Mouse (Mus musculus): ENCODE measurements at regions not wholly inside any gene's neighbourhood (a gene's known extent, or its start where the extent isn't known, plus 50 kb on each side); places are given as distances from the start of the nearest gene placed in this dataset.

- peak; percentile 49 to 59 for DNase-seq (ENCODE audit: low spot score in 2 of 2)
Observed at GRCm38 (mm10) chr13:46222031-46222430, 51.5 kb upstream of the Stmnd1 start.

GRCm38 (mm10) chr13:46218101-46218701 lies 55.3 kb upstream of the Stmnd1 start:
- peak; percentile 76 to 81 for DNase-seq (ENCODE audit: low spot score in 2 of 2)

GRCm38 (mm10) chr13:46216954-46217838 lies 56.3 kb upstream of the Stmnd1 start:
- DNase-seq (ENCODE audit: low spot score in 2 of 2), result no peak

GRCm38 (mm10) chr13:46203551-46203950 lies 70.0 kb upstream of the Stmnd1 start:
- no peak for DNase-seq (ENCODE audit: low spot score in 2 of 2)

- DNase-seq (ENCODE audit: low spot score in 2 of 2), result no peak
Observed at GRCm38 (mm10) chr13:46202586-46202985, 70.9 kb upstream of the Stmnd1 start.

GRCm38 (mm10) chr13:46201029-46201599 lies 72.4 kb upstream of the Stmnd1 start:
- DNase-seq (ENCODE audit: low spot score in 2 of 2), result no peak

- DNase-seq (ENCODE audit: low spot score in 2 of 2), result peak in 1 of 2 experiments; percentile 42
Observed at GRCm38 (mm10) chr13:46193131-46193530, 80.4 kb upstream of the Stmnd1 start.

- DNase-seq (ENCODE audit: low spot score in 2 of 2), result no peak
Observed at GRCm38 (mm10) chr13:46189726-46190125, 83.8 kb upstream of the Stmnd1 start.

- DNase-seq (ENCODE audit: low spot score in 2 of 2), result peak in 1 of 2 experiments; percentile 24
Observed at GRCm38 (mm10) chr13:46182851-46183250, 90.7 kb upstream of the Stmnd1 start.

GRCm38 (mm10) chr13:46180606-46181133 lies 92.9 kb upstream of the Stmnd1 start:
- DNase-seq (ENCODE audit: low spot score in 2 of 2), result peak; percentile 24 to 54

GRCm38 (mm10) chr13:46179916-46180315 lies 93.6 kb upstream of the Stmnd1 start:
- DNase-seq (ENCODE audit: low spot score in 2 of 2), result no peak

- DNase-seq (ENCODE audit: low spot score in 2 of 2), result no peak
Observed at GRCm38 (mm10) chr13:46173103-46173502, 100.4 kb upstream of the Stmnd1 start.

- peak; percentile 90 to 93 for DNase-seq (ENCODE audit: low spot score in 2 of 2)
Observed at GRCm38 (mm10) chr13:46162025-46162374, 111.5 kb upstream of the Stmnd1 start.

- peak in 1 of 2 experiments; percentile 29 for DNase-seq (ENCODE audit: low spot score in 2 of 2)
Observed at GRCm38 (mm10) chr13:46161261-46162024, 112.1 kb upstream of the Stmnd1 start.

GRCm38 (mm10) chr13:46159354-46159753 lies 114.2 kb upstream of the Stmnd1 start:
- no peak for DNase-seq (ENCODE audit: low spot score in 2 of 2)

- DNase-seq (ENCODE audit: low spot score in 2 of 2), result no peak
Observed at GRCm38 (mm10) chr13:46153282-46154260, 120.0 kb upstream of the Stmnd1 start.

- DNase-seq (ENCODE audit: low spot score in 2 of 2), result peak; percentile 13 to 43
Observed at GRCm38 (mm10) chr13:46140006-46140405, 133.5 kb upstream of the Stmnd1 start.

GRCm38 (mm10) chr13:46139251-46139650 lies 134.3 kb upstream of the Stmnd1 start:
- no peak for DNase-seq (ENCODE audit: low spot score in 2 of 2)

- no peak for DNase-seq (ENCODE audit: low spot score in 2 of 2)
Observed at GRCm38 (mm10) chr13:46135411-46135810, 138.1 kb upstream of the Stmnd1 start.

- peak; percentile 19 to 24 for DNase-seq (ENCODE audit: low spot score in 2 of 2)
Observed at GRCm38 (mm10) chr13:46129236-46129855, 144.2 kb upstream of the Stmnd1 start.

Measured in right cerebral cortex, adult 2 months (tissue).